Mouse (Mus musculus): ENCODE data around the gene Arhgef28.

- TF ChIP-seq POLR2A (IDR thresholded peaks at IDR 0.05; ENCODE audit: insufficient read depth, low read length) (no peak), EP300 (IDR thresholded peaks at IDR 0.05; ENCODE audit: insufficient read depth, low read depth, low read length) (no peak)
These were observed 65.6 kb downstream of the Arhgef28 start for GRCm38 (mm10) chr13:98140626-98141025.
